Mouse (Mus musculus): ENCODE results near the gene Adam19. TPM values are rescaled to one million over a fixed set of nuclear protein-coding genes. Genes with fewer than 3 reads are reported as not detected.

The Adam19 gene
- polyA plus RNA-seq, 1 experiment from 2014 or later: 10.7 TPM

- Histone ChIP-seq H3K4me1 (peaks cover 43% of the 10 kb centered on the region), H3K4me3 (no peak overlapping the region), H3K36me3 (replicated peaks) (no peaks in the 10 kb centered on the region; the same call in none of the 2 replicates), H3K9me3 (no peaks in the 10 kb centered on the region), H3K27me3 (ENCODE audit: poor library complexity, severe bottlenecking) (no peaks in the 10 kb centered on the region), H3K27ac (no peak overlapping the region)
- WGBS: 66% methylated on average over 8 of the region's 8 CpGs
- DNase-seq (ENCODE audit: extremely low spot score, low spot score): no peak
Measured at GRCm38 (mm10) chr11:46070789-46071188, 15.0 kb downstream of the Adam19 start.

- H3K4me3 ChIP-seq: no peak overlapping the region
- H3K27me3 ChIP-seq (ENCODE audit: poor library complexity, severe bottlenecking): no peaks in the 10 kb centered on the region
- 71% methylated on average over 8 of the region's 8 CpGs for WGBS
- H3K27ac ChIP-seq: no peak overlapping the region
- DNase-seq (ENCODE audit: extremely low spot score, low spot score): no peak
- peaks cover 41% of the 10 kb centered on the region for H3K4me1 ChIP-seq
- H3K9me3 ChIP-seq: no peaks in the 10 kb centered on the region; the same call in 1 of the 2 replicates
- peaks cover 8% of the 10 kb centered on the region for H3K36me3 ChIP-seq (replicated peaks)
Measured at GRCm38 (mm10) chr11:46072466-46073060, 16.8 kb downstream of the Adam19 start.

- Histone ChIP-seq H3K9me3 (no peaks in the 10 kb centered on the region; the same call in 1 of the 2 replicates), H3K27me3 (ENCODE audit: poor library complexity, severe bottlenecking) (no peaks in the 10 kb centered on the region), H3K36me3 (replicated peaks) (peaks cover 13% of the 10 kb centered on the region), H3K27ac (no peak overlapping the region), H3K4me3 (no peak overlapping the region), H3K4me1 (peaks cover 41% of the 10 kb centered on the region)
- DNase-seq (ENCODE audit: extremely low spot score, low spot score): no peak
- 82% methylated on average over 15 of the region's 15 CpGs for WGBS
Measured at GRCm38 (mm10) chr11:46073061-46073849, 17.5 kb downstream of the Adam19 start.

GRCm38 (mm10) chr11:46073850-46074688 lies 18.3 kb downstream of the Adam19 start:
- H3K9me3 ChIP-seq: no peaks in the 10 kb centered on the region; the same call in 1 of the 2 replicates
- H3K36me3 ChIP-seq (replicated peaks): peaks cover 13% of the 10 kb centered on the region
- H3K27ac ChIP-seq: no peak overlapping the region
- no peak overlapping the region for H3K4me3 ChIP-seq
- no peak for DNase-seq (ENCODE audit: extremely low spot score, low spot score)
- no peaks in the 10 kb centered on the region for H3K27me3 ChIP-seq (ENCODE audit: poor library complexity, severe bottlenecking)
- H3K4me1 ChIP-seq: peaks cover 35% of the 10 kb centered on the region
- WGBS: 87% methylated on average over 17 of the region's 17 CpGs

- Histone ChIP-seq H3K4me3 (no peak overlapping the region), H3K4me1 (peaks cover 23% of the 10 kb centered on the region; the same call in 1 of the 2 replicates), H3K27me3 (ENCODE audit: poor library complexity, severe bottlenecking) (no peaks in the 10 kb centered on the region), H3K27ac (no peak overlapping the region), H3K36me3 (replicated peaks) (peaks cover 13% of the 10 kb centered on the region), H3K9me3 (no peaks in the 10 kb centered on the region; the same call in 1 of the 2 replicates)
- no peak for DNase-seq (ENCODE audit: extremely low spot score, low spot score)
- 95% methylated on average over 3 of the region's 3 CpGs for WGBS
Measured at GRCm38 (mm10) chr11:46075507-46075906, 19.7 kb downstream of the Adam19 start.

GRCm38 (mm10) chr11:46076442-46077158 lies 20.8 kb downstream of the Adam19 start:
- no peak for DNase-seq (ENCODE audit: extremely low spot score, low spot score)
- 93% methylated on average over 11 of the region's 11 CpGs for WGBS
- no peaks in the 10 kb centered on the region for H3K27me3 ChIP-seq (ENCODE audit: poor library complexity, severe bottlenecking)
- peaks cover 15% of the 10 kb centered on the region; the same call in 1 of the 2 replicates for H3K4me1 ChIP-seq
- H3K36me3 ChIP-seq (replicated peaks): peaks cover 13% of the 10 kb centered on the region
- H3K9me3 ChIP-seq: no peaks in the 10 kb centered on the region; the same call in 1 of the 2 replicates
- H3K4me3 ChIP-seq: no peak overlapping the region
- H3K27ac ChIP-seq: no peak overlapping the region

GRCm38 (mm10) chr11:46077304-46077703 lies 21.5 kb downstream of the Adam19 start:
- Histone ChIP-seq H3K36me3 (replicated peaks) (peaks cover 13% of the 10 kb centered on the region), H3K4me1 (peaks cover 14% of the 10 kb centered on the region; the same call in 1 of the 2 replicates), H3K4me3 (no peak overlapping the region), H3K9me3 (no peaks in the 10 kb centered on the region; the same call in 1 of the 2 replicates), H3K27me3 (ENCODE audit: poor library complexity, severe bottlenecking) (no peaks in the 10 kb centered on the region), H3K27ac (no peak overlapping the region)
- 93% methylated on average over 5 of the region's 5 CpGs for WGBS
- no peak for DNase-seq (ENCODE audit: extremely low spot score, low spot score)

GRCm38 (mm10) chr11:46077732-46078375 lies 22.1 kb downstream of the Adam19 start:
- Histone ChIP-seq H3K36me3 (replicated peaks) (peaks cover 13% of the 10 kb centered on the region), H3K4me1 (peaks cover 9% of the 10 kb centered on the region; the same call in 1 of the 2 replicates), H3K27me3 (ENCODE audit: poor library complexity, severe bottlenecking) (no peaks in the 10 kb centered on the region), H3K4me3 (no peak overlapping the region), H3K9me3 (no peaks in the 10 kb centered on the region; the same call in 1 of the 2 replicates), H3K27ac (no peak overlapping the region)
- DNase-seq (ENCODE audit: extremely low spot score, low spot score): no peak
- WGBS: 85% methylated on average over 7 of the region's 7 CpGs

- WGBS: 91% methylated on average over 2 of the region's 2 CpGs
- DNase-seq (ENCODE audit: extremely low spot score, low spot score): no peak
- Histone ChIP-seq H3K4me3 (no peak overlapping the region), H3K36me3 (replicated peaks) (peaks cover 13% of the 10 kb centered on the region), H3K27me3 (ENCODE audit: poor library complexity, severe bottlenecking) (no peaks in the 10 kb centered on the region), H3K9me3 (no peaks in the 10 kb centered on the region; the same call in 1 of the 2 replicates), H3K4me1 (no peaks in the 10 kb centered on the region), H3K27ac (no peak overlapping the region)
Measured at GRCm38 (mm10) chr11:46081075-46081474, 25.3 kb downstream of the Adam19 start.

- H3K4me1 ChIP-seq: 0 out of 2 replicates have a peak, but pooled peaks cover 5% of the 10 kb centered on the region
- H3K27me3 ChIP-seq (ENCODE audit: poor library complexity, severe bottlenecking): no peaks in the 10 kb centered on the region
- no peaks in the 10 kb centered on the region for H3K9me3 ChIP-seq
- 82% methylated on average over 3 of the region's 3 CpGs for WGBS
- DNase-seq (ENCODE audit: extremely low spot score, low spot score): no peak
- H3K27ac ChIP-seq: no peak overlapping the region
- H3K36me3 ChIP-seq (replicated peaks): no peaks in the 10 kb centered on the region
- H3K4me3 ChIP-seq: no peak overlapping the region
Measured at GRCm38 (mm10) chr11:46083405-46083804, 27.6 kb downstream of the Adam19 start.

- Histone ChIP-seq H3K27me3 (ENCODE audit: poor library complexity, severe bottlenecking) (no peaks in the 10 kb centered on the region), H3K4me3 (no peak overlapping the region), H3K9me3 (no peaks in the 10 kb centered on the region), H3K4me1 (peaks cover 8% of the 10 kb centered on the region), H3K27ac (no peak overlapping the region), H3K36me3 (replicated peaks) (no peaks in the 10 kb centered on the region)
- no peak for DNase-seq (ENCODE audit: extremely low spot score, low spot score)
- WGBS: 90% methylated on average over 11 of the region's 11 CpGs
Measured at GRCm38 (mm10) chr11:46083835-46084444, 28.1 kb downstream of the Adam19 start.

Data from forebrain, embryonic 10.5 days (tissue).